Mouse (Mus musculus) heart, embryonic 14.5 days (tissue): ENCODE results near the gene Rab33b. TPM values are rescaled to one million over a fixed set of nuclear protein-coding genes. Genes with fewer than 3 reads are reported as not detected.
"Not testable (repeated sequence)": the region's sequence is repeated elsewhere in the genome, so short reads cannot be mapped to it uniquely, and the experiment has no call there.

Source experiments
- ATAC-seq: fragments of 200-750 bp; cut with Nextera tagmentation; 2 replicates; pipeline ENCODE4 v1.8.0; 2017; ENCODE audit warnings: low read depth, moderate TSS enrichment; ENCODE audit not compliant: insufficient number of reproducible peaks, insufficient read depth, low FRiP score
- H3K27ac ChIP-seq, 2 experiments: fragments of 200-500 bp in 1 of 2; fragments of 300-500 bp in 1 of 2; sonication (generic) in 1 of 2; replicated peaks in 1 of 2; 2 replicates each; pipeline ENCODE4 v1.5.1; 2012 to 2014; ENCODE audit warnings: low read depth in 2 of 2, low read length in 2 of 2, control low read depth in 1 of 2, mild to moderate bottlenecking in 1 of 2, mixed read lengths in 1 of 2; ENCODE audit not compliant: control insufficient read depth in 1 of 2, insufficient read depth in 1 of 2
- H3K27me3 ChIP-seq: fragments of 300-500 bp; sonication (generic); 2 replicates; pipeline ENCODE4 v1.6.1; 2014; ENCODE audit warnings: mild to moderate bottlenecking, low read length, control low read depth; ENCODE audit not compliant: control insufficient read depth, insufficient read depth
- H3K36me3 ChIP-seq: fragments of 300-500 bp; sonication (generic); 2 replicates; pipeline ENCODE4 v1.6.1; 2014; ENCODE audit warnings: mild to moderate bottlenecking, control low read depth, low read length, mixed read lengths; ENCODE audit not compliant: control insufficient read depth, insufficient read depth
- H3K4me1 ChIP-seq, 2 experiments: fragments of 200-500 bp in 1 of 2; fragments of 300-500 bp in 1 of 2; sonication (generic) in 1 of 2; 2 replicates each; pipeline ENCODE4 v1.6.1; 2012 to 2014; ENCODE audit warnings: low read length in 2 of 2, control low read depth in 1 of 2, mixed read lengths in 1 of 2; ENCODE audit not compliant: control insufficient read depth in 2 of 2, insufficient read depth in 2 of 2
- H3K4me2 ChIP-seq: fragments of 300-500 bp; sonication (generic); 2 replicates; pipeline ENCODE4 v1.6.1; 2014; ENCODE audit warnings: mild to moderate bottlenecking, low read length
- H3K4me3 ChIP-seq, 2 experiments: fragments of 200-500 bp in 1 of 2; fragments of 300-500 bp in 1 of 2; sonication (generic) in 1 of 2; 2 replicates each; pipeline ENCODE4 v1.5.1; 2012 to 2014; ENCODE audit warnings: low read length in 2 of 2, mild to moderate bottlenecking in 2 of 2, control low read depth in 1 of 2, low read depth in 1 of 2, moderate library complexity in 1 of 2; ENCODE audit not compliant: control insufficient read depth in 1 of 2, insufficient read depth in 1 of 2
- H3K9ac ChIP-seq: fragments of 300-500 bp; sonication (generic); 2 replicates; pipeline ENCODE4 v1.6.1; 2014; ENCODE audit warnings: mild to moderate bottlenecking, low read length
- H3K9me3 ChIP-seq: fragments of 300-500 bp; sonication (generic); 2 replicates; pipeline ENCODE4 v1.6.1; 2016; ENCODE audit warnings: low read length, control low read depth; ENCODE audit not compliant: control insufficient read depth
- WGBS: fragments of 180-500 bp; shearing (Covaris S2); extraction: QIAGEN DNeasy Blood & Tissue Kit; methylation state at CpG from one replicate; pipeline ENCODE4 v1.1.7; 2014; 5-methylcytosine and 5-hydroxymethylcytosine counted together
- polyA plus RNA-seq: library from polyadenylated mRNA; unstranded; fragments of >200 nt; fragmentation: Nextera tagmentation; extraction: Ambion mirVana; gene quantifications from 2 replicates; pipeline ENCODE4 v1.2.1, GENCODE M21; 2014

Gene Rab33b
- 12.9 and 14.1 TPM in 2 replicates for polyA plus RNA-seq

GRCm38 (mm10) chr3:51483741-51484359 is at the start of gene Rab33b:
Gene Rab33b (plus strand): TSS chr3:51483920.
- Histone ChIP-seq H3K4me1 (peaks cover 2 to 19% of the 10 kb centered on the region in 2 experiments; a peak in 3 of 4 replicates), H3K4me2 (peak within 1 kb of the TSS; percentile 90), H3K36me3 (no peaks in the 10 kb centered on the region), H3K9ac (peak within 1 kb of the TSS; percentile 90), H3K4me3 (peak within 1 kb of the TSS; percentile 85 to 87), H3K9me3 (no peaks in the 10 kb centered on the region), H3K27ac (peak within 1 kb of the TSS; percentile 93 to 95), H3K27me3 (no peaks in the 10 kb centered on the region)
- peak; percentile 96 for ATAC-seq
- WGBS, result under 1% methylated on average over 70 of the region's 70 CpGs

GRCm38 (mm10) chr3:51434364-51434763 is 49.4 kb upstream of the Rab33b start:
- not testable (repeated sequence) for H3K9me3 ChIP-seq, H3K4me3 ChIP-seq, ATAC-seq, H3K27me3 ChIP-seq, H3K9ac ChIP-seq, H3K4me2 ChIP-seq, H3K27ac ChIP-seq, H3K4me1 ChIP-seq
- 86% methylated on average over 5 of the region's 5 CpGs for WGBS
- peaks cover 23% of the 10 kb centered on the region for H3K36me3 ChIP-seq

GRCm38 (mm10) chr3:51434871-51435595 is 48.7 kb upstream of the Rab33b start:
- H3K9ac ChIP-seq, result no peak overlapping the region
- no peak overlapping the region for H3K4me3 ChIP-seq
- H3K27ac ChIP-seq, result no peak overlapping the region
- H3K4me1 ChIP-seq, result no peaks in the 10 kb centered on the region
- no peak overlapping the region for H3K4me2 ChIP-seq
- H3K27me3 ChIP-seq, result no peaks in the 10 kb centered on the region
- no peak for ATAC-seq
- no peaks in the 10 kb centered on the region for H3K9me3 ChIP-seq
- peaks cover 28% of the 10 kb centered on the region for H3K36me3 ChIP-seq
- 90% methylated on average over 3 of the region's 3 CpGs for WGBS

- Histone ChIP-seq H3K4me1 (no peaks in the 10 kb centered on the region), H3K36me3 (peaks cover 92% of the 10 kb centered on the region), H3K9ac (no peak overlapping the region), H3K27me3 (no peaks in the 10 kb centered on the region), H3K27ac (no peak overlapping the region), H3K9me3 (no peaks in the 10 kb centered on the region), H3K4me3 (no peak overlapping the region), H3K4me2 (no peak overlapping the region)
- WGBS, result 63% methylated on average over 2 of the region's 2 CpGs
- ATAC-seq, result no peak
Measured at GRCm38 (mm10) chr3:51468530-51468929, 15.2 kb upstream of the Rab33b start.

- Histone ChIP-seq H3K4me3 (no peak overlapping the region), H3K9me3 (no peaks in the 10 kb centered on the region), H3K36me3 (peaks cover 58% of the 10 kb centered on the region), H3K9ac (no peak overlapping the region), H3K4me2 (no peak overlapping the region), H3K27me3 (no peaks in the 10 kb centered on the region), H3K4me1 (no peaks in the 10 kb centered on the region), H3K27ac (no peak overlapping the region)
- ATAC-seq, result no peak
- WGBS, result 72% methylated on average over 4 of the region's 4 CpGs
Measured at GRCm38 (mm10) chr3:51475706-51476105, 8.0 kb upstream of the Rab33b start.

GRCm38 (mm10) chr3:51479893-51480292 is 3.8 kb upstream of the Rab33b start:
- H3K4me1 ChIP-seq, result peaks cover 2 to 9% of the 10 kb centered on the region in 2 experiments; a peak in 3 of 4 replicates
- H3K27ac ChIP-seq, result no peak overlapping the region
- no peak overlapping the region for H3K4me3 ChIP-seq
- 27% methylated on average over 2 of the region's 2 CpGs for WGBS
- ATAC-seq, result no peak
- H3K9me3 ChIP-seq, result no peaks in the 10 kb centered on the region
- peaks cover 17% of the 10 kb centered on the region for H3K36me3 ChIP-seq
- H3K9ac ChIP-seq, result no peak overlapping the region
- H3K27me3 ChIP-seq, result no peaks in the 10 kb centered on the region
- H3K4me2 ChIP-seq, result no peak overlapping the region

- Histone ChIP-seq H3K36me3 (peaks cover 5% of the 10 kb centered on the region), H3K27ac (no peak overlapping the region), H3K27me3 (no peaks in the 10 kb centered on the region), H3K4me3 (no peak overlapping the region), H3K9me3 (no peaks in the 10 kb centered on the region), H3K4me2 (no peak overlapping the region), H3K4me1 (peaks cover 2 to 19% of the 10 kb centered on the region in 2 experiments; a peak in 3 of 4 replicates), H3K9ac (no peak overlapping the region)
- no peak for ATAC-seq
Measured at GRCm38 (mm10) chr3:51481059-51481458, 2.7 kb upstream of the Rab33b start.
